Comparison of ENCODE assay signal across 19 mouse cellular contexts in the genomic region with DNA sequence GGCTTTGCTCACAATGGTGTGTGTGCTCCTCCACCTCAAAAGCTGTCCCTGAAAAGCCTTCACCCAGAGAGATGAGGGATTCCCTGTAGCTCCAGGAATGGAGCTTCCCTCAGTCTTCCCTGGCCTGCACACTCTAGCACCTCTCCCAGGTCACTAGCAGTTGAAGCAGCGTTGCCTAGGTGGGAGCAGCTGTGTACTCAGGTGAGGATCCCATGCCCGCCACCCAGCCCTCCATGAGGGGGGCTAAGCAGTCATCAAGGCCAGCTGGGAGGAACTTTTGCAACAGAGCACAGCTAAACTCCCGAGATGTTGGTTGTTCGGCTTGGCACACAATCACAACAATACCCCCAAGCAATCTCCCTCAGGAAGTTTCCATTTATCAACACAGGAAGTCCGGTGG. TPM values are rescaled to one million over a fixed set of nuclear protein-coding genes. Genes with fewer than 3 reads are reported as not detected.
"Had no signal": no experiment of that assay in that cellular context is flagged by ENCODE, and none has a peak within 500 bp of the region (broad histone marks: within the 10 kb centered on the region; RNA-seq: fewer than 3 reads in every experiment).

No protein-coding gene starts in this region.

- ATAC-seq: liver, postnatal 0 days; midbrain, embryonic 13.5 days; midbrain, embryonic 15.5 days had no signal

- H3K9ac ChIP-seq: liver, embryonic 13.5 days; liver, embryonic 15.5 days; liver, postnatal 0 days; midbrain, embryonic 13.5 days; midbrain, embryonic 15.5 days; neural tube, embryonic 12.5 days; stomach, embryonic 15.5 days had no signal

- H3K9me3 ChIP-seq: liver, embryonic 13.5 days; liver, embryonic 15.5 days; midbrain, embryonic 13.5 days; midbrain, embryonic 15.5 days; neural tube, embryonic 12.5 days; stomach, embryonic 15.5 days had no signal

- DNase-seq: liver; liver, embryonic 13.5 days; liver, postnatal 0 days; right cerebral cortex, postnatal 14 days; thymus, adult 2 months; thymus, postnatal 25 days; thymus, postnatal 4 days had no signal

- H3K36me3 ChIP-seq: liver, embryonic 13.5 days; liver, embryonic 15.5 days; midbrain, embryonic 13.5 days; midbrain, embryonic 15.5 days; neural tube, embryonic 12.5 days; stomach, embryonic 15.5 days had no signal

- H3K27ac ChIP-seq: liver, embryonic 13.5 days; liver, embryonic 15.5 days; macrophage; midbrain, embryonic 13.5 days; midbrain, embryonic 15.5 days; neural tube, embryonic 12.5 days; stomach, embryonic 15.5 days; stomach, postnatal 0 days had no signal

- H3K27me3 ChIP-seq: midbrain, embryonic 15.5 days had no signal

- H3K4me3 ChIP-seq: liver, embryonic 13.5 days; liver, embryonic 15.5 days; megakaryocyte, embryonic 14.5 days; midbrain, embryonic 13.5 days; midbrain, embryonic 15.5 days; neural tube, embryonic 12.5 days; stomach, embryonic 15.5 days had no signal

- H3K4me2 ChIP-seq: liver, embryonic 11.5 days; liver, embryonic 13.5 days; liver, embryonic 15.5 days; midbrain, embryonic 11.5 days; midbrain, embryonic 13.5 days; midbrain, embryonic 15.5 days; neural tube, embryonic 12.5 days; stomach, embryonic 15.5 days had no signal

RNA-seq across cellular contexts. Expression of a gene that starts 10.5 kb away (rescaled TPM):
- total RNA-seq: midbrain, postnatal 0 days had no signal

RNA-seq across cellular contexts. Expression of a gene that starts 50.8 kb away (rescaled TPM):
- total RNA-seq: midbrain, postnatal 0 days had no signal
- polyA plus RNA-seq: midbrain, embryonic 11.5 days; midbrain, embryonic 13.5 days; neural tube, embryonic 12.5 days; neural tube, embryonic 14.5 days had no signal
